Mouse (Mus musculus) heart, adult 2 months (tissue): ENCODE measurements around the gene 2210016F16Rik. TPM values are rescaled to one million over a fixed set of nuclear protein-coding genes. Genes with fewer than 3 reads are reported as not detected.

Source experiments
- DNase-seq, 2 experiments: peaks; one replicate each; pipeline ENCODE4 v3.0.0; 2021
- H3K27ac ChIP-seq: fragments of 200-600 bp; 2 replicates; pipeline ENCODE4 v1.8.1; 2022
- H3K27me3 ChIP-seq: fragments of 200-500 bp; 2 replicates; pipeline ENCODE4 v1.6.1; 2012; ENCODE audit warnings: mild to moderate bottlenecking, low read length, inconsistent platforms, mixed read lengths; ENCODE audit not compliant: control insufficient read depth, insufficient read depth
- H3K36me3 ChIP-seq: fragments of 200-500 bp; 2 replicates; pipeline ENCODE4 v1.6.1; 2012; ENCODE audit warnings: low read length, inconsistent platforms; ENCODE audit not compliant: control insufficient read depth, insufficient read depth
- H3K4me1 ChIP-seq: fragments of 200-500 bp; 2 replicates; pipeline ENCODE4 v1.6.1; 2011; ENCODE audit warnings: low read length; ENCODE audit not compliant: control insufficient read depth, insufficient read depth
- H3K4me3 ChIP-seq: fragments of 200-600 bp; 2 replicates; pipeline ENCODE4 v1.8.1; 2022
- H3K79me2 ChIP-seq: fragments of 200-500 bp; replicated peaks from 2 replicates; pipeline ENCODE4 v1.6.1; 2012; ENCODE audit warnings: mild to moderate bottlenecking, inconsistent platforms, low read length, moderate library complexity, mixed read lengths; ENCODE audit not compliant: control insufficient read depth, insufficient read depth
- H3K9ac ChIP-seq: fragments of 200-500 bp; 2 replicates; pipeline ENCODE4 v1.6.1; 2012; ENCODE audit warnings: low read depth, mild to moderate bottlenecking, control low read depth, inconsistent platforms, low read length, mixed read lengths
- CTCF ChIP-seq: fragments of 200-600 bp; IDR thresholded peaks from 2 replicates; pipeline ENCODE4 v1.8.1; 2022; ENCODE audit warnings: antibody characterized with exemption, mild to moderate bottlenecking, moderate library complexity
- EP300 ChIP-seq: fragments of 200-500 bp; IDR thresholded peaks from 2 replicates; pipeline ENCODE4 v1.6.1; 2011; ENCODE audit warnings: low read depth, low read length, control low read depth; ENCODE audit not compliant: insufficient read depth
- POLR2A ChIP-seq: fragments of 200-500 bp; IDR thresholded peaks from 2 replicates; pipeline ENCODE4 v1.6.1; 2011; ENCODE audit warnings: mild to moderate bottlenecking, low read depth, low read length, control low read depth; ENCODE audit not compliant: insufficient read depth
- WGBS: fragments of 180-500 bp; shearing (Covaris S2); methylation state at CpG from one replicate; pipeline ENCODE4 v1.1.7; 2018; 5-methylcytosine and 5-hydroxymethylcytosine counted together
- intact Hi-C: fragments of 180-260 bp; cut with DNase I; formaldehyde crosslinking; loops from one replicate; pipeline ENCODE4 v1.15.1; 2025
- long read RNA-seq: library from polyadenylated mRNA; stranded (forward); transcript quantifications from one replicate; pipeline ENCODE4 v2.0.0, GENCODE M21; 2021
- polyA plus RNA-seq: library from polyadenylated mRNA; depleted of rRNA; stranded (reverse); fragments of >200 nt; gene quantifications from 2 replicates; pipeline ENCODE4 v1.2.3, GENCODE M21; 2012; rRNA removed
- total RNA-seq, 2 experiments: library from RNA; stranded (reverse); gene quantifications; 2 replicates each; pipeline ENCODE4 v1.2.3; 2021

Gene 2210016F16Rik
- total RNA-seq (10 to 100 TPM; 15.2 to 17.5 TPM), polyA plus RNA-seq (10.4 and 11.2 TPM in 2 replicates)
- long read RNA-seq, transcript 2210016F16Rik-201 (4 exons, 3,051 nt) = major isoform, 26 of 50 reads
- long read RNA-seq, partial matches to known transcripts = 23 of 50 reads
- long read RNA-seq, other reads (novel, unspliced or antisense) = 1 of 50 reads

DNA sequence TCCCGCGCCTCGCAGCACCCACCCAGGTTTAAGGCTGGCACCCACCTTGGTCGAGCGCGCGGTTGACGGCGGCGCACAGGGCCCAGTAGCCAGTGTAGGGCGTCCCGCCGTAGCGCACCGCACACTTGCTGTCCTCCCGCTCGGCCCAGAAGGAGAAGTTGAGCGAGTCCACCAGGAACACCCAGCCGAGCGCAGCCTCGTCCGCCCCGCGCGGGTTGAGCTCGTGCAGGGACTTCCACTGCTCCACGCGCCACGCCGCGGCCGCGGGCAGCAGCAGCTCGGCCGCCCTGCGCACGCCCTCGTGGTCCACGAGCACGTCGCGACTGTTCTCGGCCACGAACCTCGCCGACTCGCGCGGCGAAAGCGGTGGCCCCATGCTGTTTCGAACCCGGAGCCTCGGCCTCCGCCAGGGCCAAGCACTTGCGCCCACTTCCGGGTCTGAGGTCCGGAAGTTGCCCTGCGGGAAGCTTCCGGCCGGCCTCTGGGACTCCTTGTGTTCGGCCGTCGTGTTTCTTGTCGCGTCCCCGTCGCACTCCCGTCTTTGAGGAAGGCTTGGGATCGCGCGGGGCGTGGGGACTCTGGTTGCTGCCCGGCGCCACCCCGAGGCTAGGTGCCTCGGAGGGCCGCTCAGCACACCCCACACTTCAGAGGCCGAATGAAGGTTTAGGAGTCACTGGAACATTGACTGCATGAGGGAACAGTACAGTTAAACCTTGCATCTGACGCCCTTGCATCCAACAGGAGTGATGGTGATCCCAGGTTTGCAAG is at the start of gene 2210016F16Rik:
2210016F16Rik (minus strand) TSS at position 447 of the 768 bp plus-strand sequence.
- intact Hi-C loops = loop anchor here (5.0 to 10.0 kb wide), 4 partner anchors 132 to 373 kb away; partner anchors contain the start of gene Idnk
- peak within 1 kb of the TSS; percentile 63 for H3K27ac ChIP-seq
- DNase-seq = peak; percentile 80 to 83
- TF ChIP-seq EP300 (no peak), POLR2A (peak; percentile 48; the same call in 1 of the 2 replicates), CTCF (peak; percentile 34)
- peak within 1 kb of the TSS; percentile 71 for H3K4me3 ChIP-seq
- H3K36me3 ChIP-seq = no peaks in the 10 kb centered on the region; the same call in 1 of the 2 replicates
- peaks cover 1% of the 10 kb centered on the region; the same call in 1 of the 2 replicates for H3K4me1 ChIP-seq
- WGBS = 1% methylated on average over 80 of the region's 80 CpGs
- no peaks in the 10 kb centered on the region for H3K79me2 ChIP-seq
- H3K9ac ChIP-seq = peak within 1 kb of the TSS; percentile 95
- H3K27me3 ChIP-seq = no peaks in the 10 kb centered on the region

DNA sequence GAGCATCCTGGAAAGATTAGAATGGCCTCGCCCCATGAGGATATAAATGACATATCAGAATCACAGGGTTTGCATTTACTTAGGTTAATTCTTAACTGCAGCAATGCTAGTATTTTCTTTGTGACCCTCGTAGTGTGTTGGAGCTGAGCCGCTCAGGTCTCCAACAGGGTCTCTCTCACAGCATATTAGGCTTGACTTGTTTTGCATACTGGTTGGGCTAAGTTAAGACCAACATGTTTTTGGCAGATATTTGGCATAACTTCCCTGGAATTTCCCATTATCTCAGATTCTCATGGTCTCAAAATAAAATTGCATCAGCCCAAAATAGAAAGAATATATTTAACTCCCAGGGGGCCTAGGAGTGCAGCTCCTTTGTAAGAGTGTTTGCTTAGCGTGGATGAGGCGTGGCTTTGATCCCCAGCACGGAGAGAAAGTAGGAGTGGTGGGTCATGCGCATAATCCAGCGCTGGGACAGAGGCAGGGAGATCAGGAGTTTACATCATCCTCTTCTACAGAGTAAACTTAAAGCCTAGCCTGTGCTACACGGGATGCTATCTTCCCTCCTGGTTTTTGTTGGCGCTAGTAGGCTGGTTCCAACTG is 38.1 kb upstream of the 2210016F16Rik start:
- WGBS = 18% methylated on average over 10 of the region's 10 CpGs
- no peak for TF ChIP-seq EP300
- no peak for TF ChIP-seq CTCF
- TF ChIP-seq POLR2A = no peak

GRCm38 (mm10) chr13:58422242-58422641 is 37.2 kb upstream of the 2210016F16Rik start:
- DNase-seq = no peak
- Histone ChIP-seq H3K4me1 (peaks cover 1% of the 10 kb centered on the region), H3K9ac (no peak overlapping the region), H3K27ac (no peak overlapping the region), H3K27me3 (no peaks in the 10 kb centered on the region), H3K36me3 (no peaks in the 10 kb centered on the region), H3K4me3 (no peak overlapping the region), H3K79me2 (no peaks in the 10 kb centered on the region)
- TF ChIP-seq POLR2A = no peak
- no peak for TF ChIP-seq EP300
- no peak for TF ChIP-seq CTCF
- intact Hi-C loops = no loop called here
- WGBS = 41% methylated on average over 4 of the region's 4 CpGs

More for the DNA sequence above, 38.1 kb upstream of the 2210016F16Rik start:
- no peak overlapping the region for H3K9ac ChIP-seq
- DNase-seq = peak in 1 of 2 experiments; percentile 28
- H3K27ac ChIP-seq = peak overlapping the region; percentile 37
- H3K36me3 ChIP-seq = no peaks in the 10 kb centered on the region
- H3K79me2 ChIP-seq = no peaks in the 10 kb centered on the region
- intact Hi-C loops = no loop called here
- H3K4me3 ChIP-seq = no peak overlapping the region
- peaks cover 1% of the 10 kb centered on the region for H3K4me1 ChIP-seq
- no peaks in the 10 kb centered on the region for H3K27me3 ChIP-seq

DNA sequence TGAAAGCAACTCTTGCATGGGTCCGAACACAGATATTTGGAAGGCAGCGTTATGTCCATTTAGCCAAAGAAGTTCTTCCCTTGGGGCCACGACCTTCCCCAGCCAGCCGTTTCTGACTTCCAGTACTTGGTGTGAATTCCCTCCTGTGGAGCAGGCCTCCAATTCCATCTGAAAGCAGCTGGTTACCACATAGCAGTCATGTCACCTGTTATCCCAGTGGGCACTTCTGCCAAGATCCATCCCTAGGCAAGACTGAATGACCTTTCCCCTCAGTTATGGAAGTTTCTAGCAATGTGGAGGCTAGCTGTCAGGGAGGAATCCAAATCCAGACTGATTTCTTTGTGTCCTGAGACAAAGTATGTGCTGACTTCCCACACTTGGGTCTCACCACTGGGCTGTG is 36.0 kb upstream of the 2210016F16Rik start:
- no peak overlapping the region for H3K9ac ChIP-seq
- TF ChIP-seq CTCF = no peak
- no peak for TF ChIP-seq EP300
- no peak for TF ChIP-seq POLR2A
- no peak overlapping the region for H3K4me3 ChIP-seq
- H3K36me3 ChIP-seq = no peaks in the 10 kb centered on the region
- no peaks in the 10 kb centered on the region for H3K27me3 ChIP-seq
- H3K4me1 ChIP-seq = peaks cover 1% of the 10 kb centered on the region
- no peak overlapping the region for H3K27ac ChIP-seq
- 80% methylated on average over 4 of the region's 4 CpGs for WGBS
- intact Hi-C loops = no loop called here
- no peak for DNase-seq
- H3K79me2 ChIP-seq = no peaks in the 10 kb centered on the region

- Histone ChIP-seq H3K9ac (no peak overlapping the region), H3K4me1 (peaks cover 1% of the 10 kb centered on the region), H3K27ac (no peak overlapping the region), H3K27me3 (no peaks in the 10 kb centered on the region), H3K4me3 (no peak overlapping the region), H3K36me3 (no peaks in the 10 kb centered on the region), H3K79me2 (no peaks in the 10 kb centered on the region)
- WGBS = 97% methylated on average over 1 of the region's 1 CpGs
- TF ChIP-seq EP300 (no peak), POLR2A (no peak), CTCF (no peak)
- intact Hi-C loops = no loop called here
- DNase-seq = no peak
Measured at GRCm38 (mm10) chr13:58419266-58419665, 34.2 kb upstream of the 2210016F16Rik start.

DNA sequence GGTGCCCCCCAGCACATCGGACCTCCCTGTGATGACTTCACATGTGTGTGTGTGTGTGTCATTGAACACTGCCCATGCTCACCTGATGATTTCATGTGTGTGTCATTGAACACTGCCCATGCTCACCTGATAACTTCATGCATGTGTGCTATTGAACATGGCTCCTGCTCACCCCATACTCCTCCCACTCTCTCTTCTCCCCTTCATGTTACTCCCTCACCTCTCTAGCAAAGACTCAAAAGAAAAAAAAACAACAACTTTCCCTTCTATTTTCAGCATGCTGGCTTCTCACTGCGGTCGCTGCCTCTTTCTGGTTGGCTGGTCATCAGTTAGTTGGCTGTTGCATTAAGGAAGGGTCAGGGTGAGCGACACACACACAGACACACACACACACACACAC is 33.6 kb upstream of the 2210016F16Rik start:
- 74% methylated on average over 4 of the region's 4 CpGs for WGBS

More for the DNA sequence above, 33.6 kb upstream of the 2210016F16Rik start:
- Histone ChIP-seq H3K4me1 (peaks cover 1% of the 10 kb centered on the region), H3K4me3 (no peak overlapping the region), H3K27me3 (no peaks in the 10 kb centered on the region), H3K9ac (no peak overlapping the region), H3K27ac (no peak overlapping the region), H3K36me3 (no peaks in the 10 kb centered on the region), H3K79me2 (no peaks in the 10 kb centered on the region)
- DNase-seq = no peak
- TF ChIP-seq POLR2A (no peak), CTCF (no peak), EP300 (no peak)
- intact Hi-C loops = no loop called here
